Mouse (Mus musculus) midbrain, embryonic 10.5 days (tissue): ENCODE data around the gene Cdk5rap1. TPM values are rescaled to one million over a fixed set of nuclear protein-coding genes. Genes with fewer than 3 reads are reported as not detected.

Experiments
- DNase-seq: peaks from one replicate; pipeline ENCODE4 v3.0.0-alpha.2; 2017; ENCODE audit warnings: low spot score
- H3K27ac ChIP-seq: fragments of 300-500 bp; sonication (generic); replicated peaks from 2 replicates; pipeline ENCODE4 v1.5.1; 2016; ENCODE audit warnings: mild to moderate bottlenecking
- H3K27me3 ChIP-seq: fragments of 300-500 bp; sonication (generic); 2 replicates; pipeline ENCODE4 v1.6.1; 2016; ENCODE audit warnings: low read depth, mild to moderate bottlenecking; ENCODE audit not compliant: poor library complexity, severe bottlenecking
- H3K36me3 ChIP-seq: fragments of 300-500 bp; sonication (generic); 2 replicates; pipeline ENCODE4 v1.6.1; 2016; ENCODE audit warnings: mild to moderate bottlenecking, moderate library complexity
- H3K4me1 ChIP-seq: fragments of 300-500 bp; sonication (generic); 2 replicates; pipeline ENCODE4 v1.6.1; 2016
- H3K4me3 ChIP-seq: fragments of 300-500 bp; sonication (generic); 2 replicates; pipeline ENCODE4 v1.5.1; 2016; ENCODE audit warnings: mild to moderate bottlenecking, moderate library complexity
- H3K9me3 ChIP-seq: fragments of 300-500 bp; sonication (generic); replicated peaks from 2 replicates; pipeline ENCODE4 v1.6.1; 2016; ENCODE audit warnings: mild to moderate bottlenecking
- WGBS: fragments of 180-500 bp; shearing (Covaris S2); methylation state at CpG from one replicate; pipeline ENCODE4 v1.1.7; 2016; 5-methylcytosine and 5-hydroxymethylcytosine counted together
- polyA plus RNA-seq: library from polyadenylated mRNA; unstranded; fragments of >200 nt; fragmentation: Nextera tagmentation; extraction: Ambion mirVana; gene quantifications from 2 replicates; pipeline ENCODE4 v1.2.1, GENCODE M21; 2016

The Cdk5rap1 gene
- polyA plus RNA-seq, 1 experiment from 2014 or later = 15.9 TPM

GRCm38 (mm10) chr2:154402811-154403210 is 30.0 kb upstream of the Cdk5rap1 start:
- Histone ChIP-seq H3K4me1 (peaks cover 20% of the 10 kb centered on the region), H3K9me3 (no peaks in the 10 kb centered on the region), H3K27ac (no peak overlapping the region), H3K4me3 (no peak overlapping the region), H3K27me3 (peaks cover 21% of the 10 kb centered on the region), H3K36me3 (no peaks in the 10 kb centered on the region)
- no peak for DNase-seq
- 71% methylated on average over 7 of the region's 7 CpGs for WGBS

- H3K36me3 ChIP-seq = no peaks in the 10 kb centered on the region
- no peak overlapping the region for H3K4me3 ChIP-seq
- peaks cover 13% of the 10 kb centered on the region for H3K27me3 ChIP-seq
- H3K27ac ChIP-seq = no peak overlapping the region
- WGBS = 69% methylated on average over 1 of the region's 1 CpGs
- H3K9me3 ChIP-seq = no peaks in the 10 kb centered on the region
- no peak for DNase-seq
- H3K4me1 ChIP-seq = peaks cover 12% of the 10 kb centered on the region
These were observed 29.2 kb upstream of the Cdk5rap1 start for GRCm38 (mm10) chr2:154401976-154402375.

GRCm38 (mm10) chr2:154399325-154399724 is 26.5 kb upstream of the Cdk5rap1 start:
- Histone ChIP-seq H3K9me3 (no peaks in the 10 kb centered on the region), H3K36me3 (no peaks in the 10 kb centered on the region), H3K4me1 (peaks cover 4% of the 10 kb centered on the region; the same call in 1 of the 2 replicates), H3K27me3 (no peaks in the 10 kb centered on the region), H3K27ac (no peak overlapping the region), H3K4me3 (no peak overlapping the region)
- DNase-seq = no peak
- WGBS = 92% methylated on average over 2 of the region's 2 CpGs

GRCm38 (mm10) chr2:154398267-154398666 is 25.5 kb upstream of the Cdk5rap1 start:
- H3K4me1 ChIP-seq = peaks cover 4% of the 10 kb centered on the region; the same call in 1 of the 2 replicates
- H3K27me3 ChIP-seq = no peaks in the 10 kb centered on the region
- H3K27ac ChIP-seq = no peak overlapping the region
- no peak for DNase-seq
- no peaks in the 10 kb centered on the region for H3K9me3 ChIP-seq
- H3K36me3 ChIP-seq = no peaks in the 10 kb centered on the region
- WGBS = 91% methylated on average over 7 of the region's 7 CpGs
- H3K4me3 ChIP-seq = no peak overlapping the region

GRCm38 (mm10) chr2:154396529-154396928 is 23.7 kb upstream of the Cdk5rap1 start:
- Histone ChIP-seq H3K9me3 (no peaks in the 10 kb centered on the region), H3K27me3 (no peaks in the 10 kb centered on the region), H3K4me1 (no peaks in the 10 kb centered on the region), H3K36me3 (no peaks in the 10 kb centered on the region), H3K4me3 (no peak overlapping the region), H3K27ac (no peak overlapping the region)
- DNase-seq = no peak
- 83% methylated on average over 2 of the region's 2 CpGs for WGBS

- no peaks in the 10 kb centered on the region for H3K9me3 ChIP-seq
- H3K27ac ChIP-seq = no peak overlapping the region
- WGBS = 87% methylated on average over 3 of the region's 3 CpGs
- H3K36me3 ChIP-seq = no peaks in the 10 kb centered on the region
- DNase-seq = no peak
- no peaks in the 10 kb centered on the region for H3K27me3 ChIP-seq
- H3K4me1 ChIP-seq = no peaks in the 10 kb centered on the region
- H3K4me3 ChIP-seq = no peak overlapping the region
These were observed 21.8 kb upstream of the Cdk5rap1 start for GRCm38 (mm10) chr2:154394602-154395001.

GRCm38 (mm10) chr2:154390180-154390964 is 17.6 kb upstream of the Cdk5rap1 start:
- no peak overlapping the region for H3K27ac ChIP-seq
- no peaks in the 10 kb centered on the region for H3K27me3 ChIP-seq
- H3K4me1 ChIP-seq = no peaks in the 10 kb centered on the region
- H3K4me3 ChIP-seq = no peak overlapping the region
- H3K9me3 ChIP-seq = no peaks in the 10 kb centered on the region
- 88% methylated on average over 11 of the region's 11 CpGs for WGBS
- no peaks in the 10 kb centered on the region for H3K36me3 ChIP-seq
- DNase-seq = no peak

GRCm38 (mm10) chr2:154379103-154379502 is 6.3 kb upstream of the Cdk5rap1 start:
- no peak for DNase-seq
- peaks cover 3% of the 10 kb centered on the region; the same call in 1 of the 2 replicates for H3K4me1 ChIP-seq
- 86% methylated on average over 7 of the region's 7 CpGs for WGBS

GRCm38 (mm10) chr2:154374807-154375601 is 2.2 kb upstream of the Cdk5rap1 start:
- WGBS = 82% methylated on average over 6 of the region's 6 CpGs
- no peak overlapping the region for H3K4me3 ChIP-seq
- no peaks in the 10 kb centered on the region for H3K9me3 ChIP-seq
- no peak overlapping the region for H3K27ac ChIP-seq
- no peak for DNase-seq
- peaks cover 13% of the 10 kb centered on the region for H3K4me1 ChIP-seq
- H3K27me3 ChIP-seq = no peaks in the 10 kb centered on the region
- H3K36me3 ChIP-seq = no peaks in the 10 kb centered on the region

More at GRCm38 (mm10) chr2:154379103-154379502, 6.3 kb upstream of the Cdk5rap1 start:
- Histone ChIP-seq H3K27ac (no peak overlapping the region; the same call in 1 of the 2 replicates), H3K36me3 (no peaks in the 10 kb centered on the region), H3K9me3 (no peaks in the 10 kb centered on the region), H3K4me3 (no peak overlapping the region), H3K27me3 (no peaks in the 10 kb centered on the region)

- Histone ChIP-seq H3K4me1 (peaks cover 11% of the 10 kb centered on the region), H3K27me3 (no peaks in the 10 kb centered on the region), H3K9me3 (no peaks in the 10 kb centered on the region), H3K4me3 (no peak overlapping the region), H3K36me3 (no peaks in the 10 kb centered on the region), H3K27ac (no peak overlapping the region)
- WGBS = 57% methylated on average over 6 of the region's 6 CpGs
- DNase-seq = peak; percentile 61
These were observed 1.3 kb upstream of the Cdk5rap1 start for GRCm38 (mm10) chr2:154373961-154374632.

- no peaks in the 10 kb centered on the region for H3K9me3 ChIP-seq
- H3K4me1 ChIP-seq = peaks cover 9% of the 10 kb centered on the region
- H3K4me3 ChIP-seq = peak overlapping the region; percentile 87
- under 1% methylated on average over 42 of the region's 42 CpGs for WGBS
- peak; percentile 87 for DNase-seq
- peak overlapping the region; percentile 93 for H3K27ac ChIP-seq
- H3K27me3 ChIP-seq = no peaks in the 10 kb centered on the region
- H3K36me3 ChIP-seq = peaks cover 11% of the 10 kb centered on the region
These were observed 520 bp downstream of the Cdk5rap1 start for GRCm38 (mm10) chr2:154372151-154372829.

- Histone ChIP-seq H3K4me1 (peaks cover 3% of the 10 kb centered on the region), H3K27ac (no peak overlapping the region), H3K27me3 (no peaks in the 10 kb centered on the region), H3K9me3 (no peaks in the 10 kb centered on the region), H3K36me3 (peaks cover 52% of the 10 kb centered on the region), H3K4me3 (no peak overlapping the region)
- DNase-seq = no peak
- 91% methylated on average over 1 of the region's 1 CpGs for WGBS
These were observed 5.3 kb downstream of the Cdk5rap1 start for GRCm38 (mm10) chr2:154367510-154367909.
